8 mouse cellular contexts compared by ENCODE assay signal in the genomic region with DNA sequence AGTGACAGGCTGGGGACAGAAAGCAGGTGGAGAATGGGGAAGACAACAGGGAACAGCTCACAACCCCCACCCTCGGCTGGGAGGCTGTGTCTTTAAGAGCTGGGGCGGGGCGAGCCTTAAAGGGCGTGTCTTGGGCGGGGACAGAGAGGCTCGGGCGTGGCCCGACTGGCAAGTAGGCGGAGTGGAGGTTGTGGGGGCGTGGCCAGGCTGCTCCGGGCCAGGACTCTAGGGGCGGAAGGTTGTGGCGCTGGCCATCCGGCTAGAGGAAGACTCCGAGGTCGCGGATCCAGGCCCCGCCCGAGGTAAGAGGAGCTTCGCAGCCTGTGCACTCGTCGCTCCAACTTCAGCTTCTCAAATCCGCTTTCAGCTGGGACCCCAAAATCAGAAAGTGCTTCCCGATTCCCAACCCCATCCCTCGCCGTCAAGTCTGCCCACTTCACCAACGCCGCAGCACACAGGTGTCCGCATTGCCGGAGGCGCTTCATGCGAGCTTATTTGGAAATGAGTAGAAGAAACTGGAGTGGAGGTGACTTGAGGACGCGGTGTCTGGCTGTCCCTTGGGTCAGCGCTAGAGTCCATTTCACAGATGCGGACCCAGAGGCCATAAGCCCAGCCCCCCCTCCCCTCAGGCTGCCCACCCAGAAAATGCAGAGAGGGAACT. TPM values are rescaled to one million over a fixed set of nuclear protein-coding genes. Genes with fewer than 3 reads are reported as not detected.
DNase-seq lines count a peak whose midpoint lies in the region; ATAC-seq and TF ChIP-seq lines count a peak whose summit lies in the region.

A gene (plus strand): TSS at position 187 of the 661 bp plus-strand sequence.

- WGBS in hindbrain, postnatal 0 days = 2% methylated on average over 36 of the region's 36 CpGs

- intact Hi-C loops in gastrocnemius, adult 2 months (cut with DNase I) = loop anchor here (5.0 kb wide), 1 partner anchor 76 kb away; a partner anchor contains a TSS
- intact Hi-C loops in left cerebral cortex, adult 2 months (cut with DNase I) = no loop called here

- no peaks in the 10 kb centered on the region for H3K27me3 ChIP-seq in hindbrain, postnatal 0 days (ENCODE audit: insufficient read depth, low read length)

- H3K27ac ChIP-seq in gastrocnemius, adult 2 months = peak within 1 kb of the TSS; percentile 92
- no peak within 1 kb of the TSS for H3K27ac ChIP-seq in hindbrain, postnatal 0 days
- peak within 1 kb of the TSS; percentile 20; the same call in 1 of the 2 replicates for H3K27ac ChIP-seq in left cerebral cortex, adult 2 months

- DNase-seq in T-cell, adult 2 months (ENCODE audit: low spot score) = peak; percentile 92
- peak; percentile 66 to 87 for DNase-seq in cerebellum, postnatal 4 days (ENCODE audit: low spot score in 2 of 2)
- peak; percentile 98 for DNase-seq in gastrocnemius, adult 2 months
- DNase-seq in hindbrain, postnatal 0 days (ENCODE audit: low spot score) = peak; percentile 88
- peak; percentile 81 to 86 for DNase-seq in left cerebral cortex, adult 2 months (ENCODE audit: extremely low spot score in 1 of 2, low spot score in 2 of 2)
- peak; percentile 76 to 80 for DNase-seq in right cerebral cortex, adult 2 months (ENCODE audit: low spot score in 2 of 2)
- peak; percentile 98 for DNase-seq in urinary bladder, postnatal 14 days (ENCODE audit: low spot score)

- H3K9me3 ChIP-seq in hindbrain, postnatal 0 days (ENCODE audit: low read length) = no peaks in the 10 kb centered on the region

- TF ChIP-seq CTCF in gastrocnemius, adult 2 months (IDR thresholded peaks at IDR 0.05) = no peak
- no peak for TF ChIP-seq CTCF in hindbrain, postnatal 0 days (IDR thresholded peaks at IDR 0.05; ENCODE audit: low read depth)
- no peak for TF ChIP-seq CTCF in left cerebral cortex, adult 2 months (IDR thresholded peaks at IDR 0.05)

- H3K4me3 ChIP-seq in gastrocnemius, adult 2 months = peak within 1 kb of the TSS; percentile 93
- peak within 1 kb of the TSS; percentile 42 for H3K4me3 ChIP-seq in hindbrain, postnatal 0 days (ENCODE audit: low read length)
- peak within 1 kb of the TSS; percentile 60 for H3K4me3 ChIP-seq in left cerebral cortex, adult 2 months

- H3K36me3 ChIP-seq in hindbrain, postnatal 0 days (ENCODE audit: insufficient read depth, low read length) = no peaks in the 10 kb centered on the region

- no peaks in the 10 kb centered on the region for H3K4me1 ChIP-seq in hindbrain, postnatal 0 days (ENCODE audit: insufficient read depth, low read length)

- peak within 1 kb of the TSS; percentile 72 for H3K4me2 ChIP-seq in hindbrain, postnatal 0 days (ENCODE audit: low read depth, low read length)

- ATAC-seq in hindbrain, postnatal 0 days = peak; percentile 90
- peak; percentile 91 for ATAC-seq in megakaryocyte, adult 5-6 weeks (ENCODE audit: poor library complexity, severe bottlenecking)

- H3K9ac ChIP-seq in hindbrain, postnatal 0 days (replicated peaks; ENCODE audit: low read length) = no peak within 1 kb of the TSS; the same call in 1 of the 2 replicates

RNA-seq across cellular contexts. Expression of the gene that starts here (rescaled TPM):
- 10 to 100 TPM in 1 of 2 experiments, 1 to 10 TPM in 1; 8.1 to 10.5 TPM for total RNA-seq in gastrocnemius, adult 2 months (2021)
- total RNA-seq in hindbrain, postnatal 0 days (2014; rRNA removed) = 3.7 and 4.0 TPM in 2 replicates
- polyA plus RNA-seq in hindbrain, postnatal 0 days (2015; fragmentation: Nextera tagmentation; extraction: Ambion mirVana) = 2.5 and 2.7 TPM in 2 replicates
- total RNA-seq in left cerebral cortex, adult 2 months (2021) = 1 to 10 TPM; 4.5 to 7.5 TPM
- 31.7 and 36.8 TPM in 2 replicates for total RNA-seq in megakaryocyte, adult 5-6 weeks (2015)
- 44.1 and 60.5 TPM in 2 replicates for total RNA-seq in megakaryocyte, adult 5-6 weeks (2017)

Comparison
In these comparisons a context has a peak if more than half of its experiments do, and no peak if none do; other contexts are left out.
1. H3K4me3 ChIP-seq: peak in every context shown above with its lines; median percentile 93 in gastrocnemius, adult 2 months; 60 in left cerebral cortex, adult 2 months; 42 in hindbrain, postnatal 0 days.